Mouse (Mus musculus) C2C12 (cell line): ENCODE measurements around the gene 3110001I22Rik.

ENCODE experiments used
- CTCF ChIP-seq: IDR thresholded peaks from one replicate; pipeline ENCODE4 v1.5.1; 2011; ENCODE audit not compliant: control insufficient read depth, insufficient read depth, insufficient read length
- MAX ChIP-seq: IDR thresholded peaks from one replicate; pipeline ENCODE4 v1.6.1; 2011; ENCODE audit warnings: mild to moderate bottlenecking, control low read depth
- MYOD1 ChIP-seq: IDR thresholded peaks from one replicate; pipeline ENCODE4 v1.6.1; 2011; ENCODE audit warnings: low read depth; ENCODE audit not compliant: control insufficient read depth, insufficient read length
- MYOG ChIP-seq: IDR thresholded peaks from one replicate; pipeline ENCODE4 v1.6.1; 2011; ENCODE audit not compliant: control insufficient read depth, insufficient read length; ENCODE audit errors: extremely low read depth
- USF1 ChIP-seq: IDR thresholded peaks from one replicate; pipeline ENCODE4 v1.6.1; 2011; ENCODE audit warnings: low read depth, mild to moderate bottlenecking, control low read depth, moderate library complexity

DNA sequence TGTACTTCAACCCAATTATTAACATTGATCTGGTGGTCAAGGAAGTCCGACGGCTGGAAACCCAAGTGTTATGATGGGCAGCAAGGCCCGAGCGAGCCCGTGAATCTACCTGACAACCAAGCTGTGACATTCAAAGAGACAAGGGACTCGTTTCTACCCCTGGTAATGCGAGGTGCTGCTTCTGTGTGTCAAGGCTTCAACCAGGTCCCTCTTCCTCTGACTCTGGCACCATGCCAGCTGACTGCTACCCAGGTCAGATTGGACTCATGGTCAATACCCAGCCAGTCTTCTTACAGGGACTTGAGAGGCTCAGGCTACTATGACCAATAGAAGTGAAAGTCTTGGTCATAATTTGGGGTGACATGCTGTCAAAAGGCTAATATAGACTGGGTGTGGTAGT lies 30.5 kb downstream of the 3110001I22Rik start:
- TF ChIP-seq CTCF: no peak
- TF ChIP-seq MAX: no peak
- no peak for TF ChIP-seq MYOG
- TF ChIP-seq USF1: no peak
- TF ChIP-seq MYOD1: no peak
